Mouse (Mus musculus) thymus, adult 18-20 months (tissue): ENCODE measurements at regions not wholly inside any gene's neighbourhood (a gene's known extent, or its start where the extent isn't known, plus 50 kb on each side); places are given as distances from the start of the nearest gene placed in this dataset.

Source experiments
- DNase-seq, 2 experiments: peaks; one replicate each; pipeline ENCODE4 v3.0.0; 2022; ENCODE audit warnings: mixed read lengths in 2 of 2

DNA sequence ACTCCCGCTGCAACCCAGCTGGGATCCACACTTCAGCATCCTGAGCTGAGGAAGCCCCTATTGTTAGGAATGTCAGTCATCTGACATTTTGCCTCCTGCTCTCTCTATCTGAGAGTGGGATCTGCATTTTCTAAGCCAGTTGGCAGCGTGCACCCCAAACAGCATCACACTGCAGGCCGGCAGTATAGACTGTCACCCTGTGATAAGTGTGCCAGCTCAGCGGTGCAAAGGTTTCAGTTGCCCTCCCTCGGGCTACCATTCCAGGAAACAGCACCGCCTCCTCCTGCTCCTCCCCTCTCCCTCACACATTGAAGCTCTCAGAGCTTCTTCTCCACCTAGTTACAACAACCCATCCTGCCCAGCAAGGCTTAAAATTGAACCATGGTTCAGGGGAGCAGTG, 194.5 kb downstream of the Lmo4 start:
- DNase-seq, result no peak

DNA sequence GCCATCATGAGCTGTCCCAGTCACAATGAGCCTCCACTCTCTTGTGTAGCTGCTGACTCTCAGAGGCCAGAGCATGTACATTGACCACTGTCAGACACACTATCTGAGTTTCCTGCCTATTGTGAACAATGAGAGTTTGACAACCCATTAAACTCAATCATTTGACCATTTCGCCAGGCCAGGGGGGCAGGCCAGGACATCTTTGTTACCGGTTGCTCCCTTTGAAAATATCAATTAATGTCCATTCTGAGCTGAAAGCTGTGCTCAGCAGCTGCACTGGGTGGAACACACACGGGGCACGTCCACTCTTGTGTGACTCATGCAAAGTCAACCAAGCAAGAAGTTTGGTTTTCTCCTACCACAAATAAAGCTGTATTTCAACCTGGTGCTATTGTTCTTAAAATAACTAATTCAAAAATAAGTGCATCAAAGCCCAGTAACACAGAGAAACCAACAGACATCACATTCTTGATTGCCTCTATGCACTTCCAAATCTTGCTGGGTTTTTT, 197.9 kb downstream of the Lmo4 start:
- no peak for DNase-seq

DNA sequence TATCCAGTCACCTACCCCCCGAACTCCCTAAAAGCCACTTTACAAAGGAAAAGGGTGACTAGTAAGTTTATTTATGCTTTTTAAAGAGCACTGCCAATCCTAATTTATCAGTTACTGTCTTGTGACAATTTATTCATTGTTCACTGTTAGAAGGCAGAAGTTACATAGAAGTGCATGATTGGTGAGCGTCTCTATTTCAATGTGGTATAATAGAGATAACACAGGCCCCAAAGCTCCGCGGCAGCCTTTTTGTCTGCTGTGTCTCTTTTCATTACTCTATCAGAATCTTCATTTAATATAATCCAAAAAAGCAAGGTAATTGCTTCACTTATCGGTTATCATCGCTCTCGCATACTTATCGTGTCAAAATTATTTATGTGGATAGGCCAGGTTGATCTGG, 207.1 kb downstream of the Lmo4 start:
- DNase-seq, result no peak

DNA sequence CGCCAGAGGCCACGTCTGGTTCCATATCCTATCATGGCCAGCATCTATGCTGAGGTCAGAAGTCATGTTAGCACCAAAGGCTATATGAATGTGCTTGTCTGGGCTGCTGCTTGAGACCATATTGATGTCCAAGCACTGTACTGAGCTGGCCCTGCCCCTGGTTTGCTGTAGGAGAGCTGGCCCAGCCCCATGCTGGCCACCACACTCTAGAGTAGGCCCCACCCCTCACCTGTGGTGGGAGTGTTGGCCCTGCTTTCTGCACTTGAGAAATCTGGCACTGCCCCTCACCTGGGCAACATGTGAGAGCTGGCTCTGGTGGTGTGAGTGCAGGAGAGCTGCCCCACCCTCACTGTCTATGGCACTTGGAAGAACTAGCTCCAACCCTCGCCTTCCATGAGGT, 210.0 kb downstream of the Lmo4 start:
- no peak for DNase-seq

DNA sequence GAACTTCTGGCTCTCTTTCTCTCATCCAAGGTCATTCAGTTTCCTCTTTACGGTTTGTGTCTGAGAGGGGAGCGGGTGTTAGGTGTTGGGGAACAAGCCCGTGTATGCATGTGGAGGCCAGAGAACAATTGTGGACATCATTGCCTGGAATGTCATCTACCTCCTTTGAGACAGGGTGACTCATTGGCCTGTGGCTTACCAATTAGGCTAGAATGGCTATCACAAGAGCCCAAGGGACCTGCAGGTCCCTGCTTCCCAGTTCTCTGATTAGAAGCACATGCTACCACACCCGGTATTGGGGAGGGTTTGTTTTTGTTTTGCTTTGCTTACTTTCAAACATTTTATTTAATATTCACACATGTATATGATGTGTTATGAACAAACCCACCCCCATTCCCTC, 216.0 kb downstream of the Lmo4 start:
- DNase-seq, result no peak

DNA sequence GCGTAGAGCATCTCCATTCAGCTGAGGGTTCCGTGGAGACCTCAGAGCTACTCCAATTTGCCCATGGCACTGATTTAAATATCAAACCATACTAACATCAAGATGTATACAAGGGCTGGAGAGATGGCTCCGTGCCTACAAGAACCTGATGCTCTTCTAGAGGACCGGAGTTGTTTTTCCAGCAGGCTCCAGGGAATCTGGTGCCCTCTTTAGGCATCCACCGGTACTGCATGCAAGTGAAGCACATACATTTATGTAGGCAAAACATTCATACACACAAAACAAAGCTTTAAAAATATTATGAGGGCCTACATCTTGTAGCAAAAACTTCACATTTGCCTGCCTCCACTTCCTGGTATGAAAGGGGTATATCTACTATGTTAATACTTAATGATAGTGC, 217.0 kb downstream of the Lmo4 start:
- no peak for DNase-seq

DNA sequence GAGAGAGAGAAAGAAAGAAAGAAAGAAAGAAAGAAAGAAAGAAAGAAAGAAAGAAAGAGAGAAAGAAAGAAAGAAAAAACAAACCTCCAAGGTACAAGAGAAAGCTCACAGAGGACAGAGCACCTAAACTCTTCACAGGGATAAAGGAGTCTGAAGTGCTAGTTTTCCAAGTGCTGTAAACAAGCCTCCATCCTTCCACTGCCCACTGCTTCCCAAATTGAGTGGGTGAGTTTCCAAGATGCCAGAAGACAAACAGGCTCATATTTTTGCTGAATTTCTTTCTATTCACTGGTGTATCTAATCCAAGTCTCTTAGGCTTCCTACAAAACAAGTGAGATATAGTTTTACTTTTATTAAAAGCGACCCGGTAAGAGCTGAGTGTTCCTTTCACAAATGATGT, 218.2 kb downstream of the Lmo4 start:
- DNase-seq, result no peak

DNA sequence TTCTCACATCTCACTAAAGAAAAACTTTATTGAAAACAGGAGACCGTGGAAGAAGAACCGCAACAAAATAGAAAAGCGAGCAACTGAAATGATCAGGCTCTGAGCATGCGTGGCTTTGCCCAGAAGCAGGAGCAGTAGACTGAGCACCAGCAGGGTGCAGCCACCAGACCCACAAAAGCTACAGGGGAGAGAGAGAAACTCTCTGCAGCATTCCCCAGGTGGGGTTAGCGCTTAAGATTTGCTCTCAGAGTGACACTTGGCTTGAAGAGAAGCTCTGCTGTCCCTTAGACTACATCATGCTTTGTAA, 218.9 kb downstream of the Lmo4 start:
- DNase-seq, result no peak

DNA sequence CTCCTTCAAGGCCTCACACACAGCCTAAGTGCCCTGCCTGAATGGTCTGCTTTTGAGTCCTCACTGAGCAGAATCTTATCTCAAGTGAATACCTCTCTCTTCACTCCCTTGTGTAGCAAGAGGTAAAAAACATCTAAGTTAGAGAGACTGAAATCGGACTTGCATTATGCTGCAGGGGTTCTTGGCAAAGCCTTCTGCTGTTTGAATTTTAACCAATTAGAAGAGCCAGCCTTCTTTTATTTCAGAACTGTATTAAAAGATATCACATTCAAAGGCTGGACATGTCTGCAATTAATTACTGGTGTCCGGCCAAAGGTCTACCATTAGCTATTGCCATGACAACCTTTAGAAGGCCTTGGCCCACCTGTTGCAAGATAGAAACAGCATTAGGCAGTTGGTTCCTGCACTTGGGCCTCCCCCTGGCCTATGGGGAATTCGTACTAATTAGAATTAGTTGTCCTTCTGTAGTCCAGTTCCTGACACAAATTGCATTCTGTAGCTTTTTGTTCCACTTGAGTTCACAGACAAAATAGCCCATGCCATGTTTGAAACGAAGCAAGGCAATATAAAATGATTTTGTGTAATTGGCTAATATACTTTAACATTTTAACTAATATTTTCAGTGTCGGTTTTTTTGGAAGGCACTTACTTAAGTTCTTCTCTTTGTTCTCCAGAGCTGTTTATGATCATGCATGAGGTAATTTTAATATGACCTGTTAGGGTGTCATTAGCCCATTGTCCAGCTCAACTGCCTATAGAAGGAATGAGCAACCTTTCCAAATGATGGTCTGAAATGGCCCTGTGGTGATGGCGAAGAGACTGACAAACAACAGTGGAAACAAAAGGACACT, 219.4 kb downstream of the Lmo4 start:
- DNase-seq, result no peak

DNA sequence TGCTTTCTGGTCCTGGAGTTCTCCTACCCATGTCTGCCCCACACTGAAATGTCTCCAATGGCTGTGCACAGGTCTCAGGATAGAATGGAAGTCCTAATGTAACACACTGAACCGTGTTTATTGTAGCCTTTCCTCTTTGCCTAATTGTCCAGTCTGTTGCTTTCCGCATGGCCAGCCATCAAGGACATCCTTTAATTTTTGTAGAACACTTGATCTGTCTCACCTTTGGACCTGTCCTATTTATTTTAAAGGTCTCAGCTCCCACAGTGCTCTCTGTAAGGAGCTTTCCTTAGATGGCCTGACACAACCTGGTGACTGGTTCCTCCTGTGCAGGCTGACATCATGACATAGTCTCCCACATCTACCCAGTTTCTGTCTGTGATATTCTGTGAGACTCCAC, 226.3 kb downstream of the Lmo4 start:
- no peak for DNase-seq

DNA sequence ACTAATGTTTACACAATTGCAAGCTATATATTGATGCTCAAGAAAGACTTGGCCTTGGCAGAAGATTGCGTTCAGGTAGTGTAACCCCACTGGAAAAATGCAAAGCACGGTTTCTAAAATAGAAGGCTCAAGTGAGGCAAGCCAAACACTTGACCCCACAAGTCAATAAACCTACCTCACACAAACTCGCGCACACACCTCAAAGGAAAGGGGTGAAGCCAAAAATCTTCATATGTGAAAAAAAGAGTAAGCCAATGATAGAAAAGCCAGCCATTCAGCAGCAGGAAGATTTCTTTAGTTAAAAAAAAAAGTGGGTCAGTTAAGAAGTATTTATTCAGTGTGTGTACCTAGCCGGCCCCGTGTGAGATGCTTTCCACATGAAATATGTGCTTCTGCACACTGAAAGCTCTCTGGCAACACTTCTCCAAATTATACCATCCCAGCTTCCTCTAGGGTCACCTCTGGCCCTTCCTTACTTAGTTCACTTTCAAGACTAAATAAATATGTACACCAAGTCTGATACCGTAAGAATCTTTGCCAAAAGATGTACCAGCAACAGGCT, 227.1 kb downstream of the Lmo4 start:
- DNase-seq, result no peak

DNA sequence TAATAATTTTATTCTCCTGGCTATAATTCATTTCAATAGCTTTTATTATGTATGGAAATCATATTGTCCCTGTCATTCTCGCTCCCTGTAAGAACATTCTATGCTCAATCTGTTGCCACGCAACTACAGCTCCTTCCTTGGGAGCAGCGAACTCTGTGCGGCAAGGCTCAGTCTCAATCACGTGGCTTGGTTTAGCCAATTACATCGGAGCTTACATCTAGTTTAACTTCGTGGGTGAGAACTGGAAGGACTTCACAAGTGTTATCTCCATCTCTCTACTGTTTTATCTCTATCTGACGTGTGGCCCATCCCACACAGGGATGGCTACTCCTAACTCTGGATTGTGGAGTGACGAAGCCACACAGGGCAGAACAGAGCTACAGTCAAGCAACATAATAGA, 231.4 kb downstream of the Lmo4 start:
- no peak for DNase-seq

DNA sequence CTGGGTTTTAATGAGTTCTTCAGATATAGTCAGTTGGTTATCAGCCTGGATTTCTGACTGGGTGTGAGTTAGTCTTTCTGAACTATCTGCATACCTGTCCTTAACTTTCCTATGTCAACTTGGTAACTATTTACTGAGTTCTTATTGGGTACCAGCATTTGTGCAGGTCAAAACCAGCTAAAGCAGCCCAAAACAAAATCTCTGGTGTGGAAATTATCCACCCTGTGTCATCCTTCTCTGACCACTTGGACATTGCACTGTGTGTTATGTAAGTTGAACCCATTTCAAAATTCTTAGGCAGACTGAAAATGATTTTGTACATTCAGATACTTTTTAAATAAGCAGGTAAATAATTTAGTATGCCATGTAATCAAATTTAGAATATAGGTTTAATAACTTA, 232.7 kb downstream of the Lmo4 start:
- DNase-seq, result no peak

DNA sequence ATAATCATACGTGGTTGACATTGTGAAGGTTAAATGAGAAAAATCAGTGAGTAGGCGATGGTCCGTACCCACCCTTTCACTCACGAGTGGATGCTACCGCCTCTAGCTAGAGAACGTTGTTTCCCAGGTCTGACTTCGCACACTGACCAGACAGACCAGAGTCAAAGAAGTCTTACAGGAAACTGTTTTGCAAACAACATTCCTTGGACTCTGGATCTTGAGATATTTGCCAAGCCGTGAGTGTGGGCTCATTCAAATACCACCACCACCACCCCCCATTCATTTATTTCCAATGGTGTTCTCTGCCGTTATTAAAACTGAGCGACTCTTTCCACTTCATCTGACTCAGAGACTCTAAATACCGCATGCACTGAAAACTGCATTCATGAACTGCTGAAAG, 234.2 kb downstream of the Lmo4 start:
- no peak for DNase-seq

DNA sequence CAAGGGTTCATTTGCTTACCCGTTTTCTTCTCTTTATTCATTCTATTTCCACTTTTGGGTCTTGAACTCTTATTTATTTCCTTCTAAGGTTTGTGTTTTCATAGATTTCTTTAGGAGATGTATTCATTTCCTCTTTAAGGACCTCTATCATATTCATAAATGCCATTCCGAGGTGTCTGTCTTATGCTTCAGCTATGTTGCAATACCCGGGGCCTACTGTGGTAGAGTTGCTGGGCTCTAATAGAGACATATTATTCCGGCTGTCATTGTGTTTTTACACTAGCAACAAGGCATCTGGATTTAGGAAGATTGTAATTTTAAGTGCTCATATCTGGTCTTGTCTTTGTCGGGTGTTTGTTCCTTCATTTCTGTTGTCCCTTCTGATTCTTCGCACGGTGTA, 249.5 kb downstream of the Lmo4 start:
- no peak for DNase-seq

DNA sequence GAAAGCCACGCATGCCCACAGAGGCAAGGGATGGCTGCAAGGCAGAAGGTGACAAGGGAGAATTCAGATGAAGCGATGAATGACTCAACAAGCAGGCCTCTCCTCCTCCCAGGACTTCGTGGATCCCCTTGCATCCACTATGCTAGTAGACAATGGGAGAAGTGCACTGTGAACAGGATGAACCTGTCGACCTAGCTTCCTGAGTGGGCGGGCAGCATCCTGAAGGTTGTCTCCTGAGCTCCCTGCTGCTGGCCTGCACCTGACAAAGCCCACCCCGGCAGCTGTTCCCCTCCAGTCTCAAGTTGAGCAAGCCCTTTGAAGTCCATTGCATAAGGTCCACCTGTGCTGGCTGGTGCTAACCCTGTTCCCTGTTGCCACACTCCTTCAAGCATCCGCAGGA, 250.2 kb downstream of the Lmo4 start:
- no peak for DNase-seq

DNA sequence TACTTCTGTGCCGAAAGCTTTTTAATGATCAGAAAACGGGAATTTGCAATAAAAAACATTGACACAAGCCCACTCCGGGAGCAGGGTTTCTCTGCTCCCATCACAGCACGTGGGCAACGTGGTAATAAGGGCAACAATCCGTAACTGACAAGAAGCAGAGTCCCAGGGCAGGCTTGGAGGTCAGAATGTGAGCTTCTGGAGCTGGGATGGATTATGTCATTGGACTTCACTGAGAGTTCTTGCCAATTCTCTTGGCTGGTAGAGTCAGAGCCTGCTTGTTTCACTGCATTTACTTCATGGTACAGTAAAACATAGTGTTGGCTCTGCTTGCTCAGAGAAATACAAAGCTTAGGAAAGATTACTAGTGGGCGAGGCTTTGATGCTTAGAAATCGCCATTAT, 252.7 kb downstream of the Lmo4 start:
- no peak for DNase-seq

DNA sequence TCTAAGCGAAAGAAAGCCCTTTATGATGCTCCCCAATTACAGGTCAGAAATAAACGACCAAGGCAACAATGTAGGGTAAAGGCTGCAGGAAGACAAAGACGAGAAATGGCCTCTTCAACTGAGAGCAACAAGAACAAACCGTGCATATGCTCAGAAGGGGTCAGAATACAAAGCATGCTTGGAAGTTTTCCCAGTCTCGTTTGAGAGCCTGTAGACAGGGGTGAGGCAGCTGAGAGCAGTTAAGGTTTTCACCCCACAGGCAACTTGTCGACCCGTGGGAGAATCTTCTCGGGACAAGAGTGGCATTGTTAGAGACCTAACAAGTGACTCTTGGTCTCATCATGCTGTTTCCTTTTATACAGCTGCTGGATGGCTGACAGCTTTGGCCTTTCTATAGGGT, 255.4 kb downstream of the Lmo4 start:
- no peak for DNase-seq

DNA sequence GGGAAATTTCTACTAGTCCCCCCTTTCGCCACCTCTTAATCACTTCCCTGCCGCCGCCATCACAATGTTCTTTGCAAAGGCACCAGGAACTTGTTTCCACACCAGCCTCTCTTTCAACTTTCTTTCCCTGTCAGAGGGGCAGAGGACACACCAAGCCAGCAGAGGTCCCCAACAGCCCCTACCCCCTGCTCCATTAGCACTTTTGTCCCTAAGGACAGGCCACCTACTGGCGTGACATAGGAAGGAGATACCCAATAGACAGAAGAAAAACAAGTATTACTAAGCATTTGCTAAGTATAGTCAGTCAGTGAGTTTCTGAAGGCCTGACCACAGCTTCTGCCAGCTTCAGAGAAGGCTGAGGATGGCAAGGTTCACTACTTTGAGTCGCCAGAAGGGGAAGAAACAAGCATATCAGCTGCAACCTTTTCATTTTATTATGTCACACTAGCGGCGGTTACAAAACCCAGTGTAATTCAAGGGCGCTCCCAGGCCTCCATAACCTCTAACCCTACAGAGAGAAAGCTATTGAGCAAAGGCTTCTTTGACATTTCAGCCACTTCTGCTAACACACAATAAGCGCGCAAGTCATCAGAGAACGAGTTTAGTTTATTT, 255.9 kb downstream of the Lmo4 start:
- no peak for DNase-seq

DNA sequence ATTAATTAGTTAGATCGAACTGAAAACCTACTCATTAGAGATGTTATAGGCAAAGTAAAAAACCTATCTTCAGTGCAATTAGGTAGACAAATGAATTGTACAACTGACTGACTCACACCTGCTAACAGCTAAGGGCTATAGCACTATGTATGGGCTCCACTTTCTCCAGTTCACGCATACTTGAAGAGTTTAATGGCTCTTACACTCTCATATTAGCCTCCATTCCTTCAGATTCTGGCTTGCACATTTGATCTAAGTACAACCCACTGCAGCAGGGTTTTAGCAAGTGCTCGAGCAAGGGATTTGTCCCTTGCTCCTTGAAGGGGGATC, 257.1 kb downstream of the Lmo4 start:
- no peak for DNase-seq

DNA sequence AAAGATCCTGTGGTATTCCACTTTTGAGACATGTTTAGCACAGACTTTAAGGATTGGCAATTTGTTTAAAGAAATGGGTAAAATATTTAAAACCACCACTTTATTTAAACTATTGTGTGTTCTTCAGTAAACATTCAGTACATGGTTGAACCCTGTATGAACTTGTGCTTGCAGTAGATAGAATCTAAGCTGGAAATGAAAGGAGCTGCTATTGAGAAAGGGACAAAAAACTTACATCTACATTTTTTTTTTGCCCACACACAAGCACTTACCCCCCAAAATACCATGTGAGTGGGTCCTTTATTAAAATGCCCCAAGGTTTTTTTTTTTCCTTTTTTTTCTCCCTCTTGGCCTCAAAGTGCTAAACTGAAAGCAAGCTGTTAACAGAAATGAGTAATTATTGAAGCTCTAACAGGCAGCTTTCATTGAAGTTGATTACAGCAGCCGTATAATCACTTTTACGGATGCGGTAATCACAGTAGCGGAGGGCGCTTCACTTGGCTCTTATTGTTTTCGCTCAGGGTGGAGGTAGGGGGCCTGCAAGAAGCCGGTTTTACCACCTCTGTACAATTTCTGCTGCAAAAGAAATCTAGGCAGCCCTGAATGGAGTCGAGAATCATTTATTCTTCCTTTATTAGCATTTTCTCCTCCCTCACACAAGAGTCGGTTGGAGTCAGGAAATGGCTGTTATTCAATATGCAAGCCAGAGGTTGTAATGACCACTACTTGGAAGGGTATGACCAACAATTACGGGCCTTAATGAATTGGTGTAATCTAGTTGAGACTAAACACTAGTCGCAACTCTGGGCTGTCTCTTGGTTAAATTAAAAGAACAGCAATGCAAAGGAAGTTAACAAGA, 257.7 kb downstream of the Lmo4 start:
- no peak for DNase-seq

DNA sequence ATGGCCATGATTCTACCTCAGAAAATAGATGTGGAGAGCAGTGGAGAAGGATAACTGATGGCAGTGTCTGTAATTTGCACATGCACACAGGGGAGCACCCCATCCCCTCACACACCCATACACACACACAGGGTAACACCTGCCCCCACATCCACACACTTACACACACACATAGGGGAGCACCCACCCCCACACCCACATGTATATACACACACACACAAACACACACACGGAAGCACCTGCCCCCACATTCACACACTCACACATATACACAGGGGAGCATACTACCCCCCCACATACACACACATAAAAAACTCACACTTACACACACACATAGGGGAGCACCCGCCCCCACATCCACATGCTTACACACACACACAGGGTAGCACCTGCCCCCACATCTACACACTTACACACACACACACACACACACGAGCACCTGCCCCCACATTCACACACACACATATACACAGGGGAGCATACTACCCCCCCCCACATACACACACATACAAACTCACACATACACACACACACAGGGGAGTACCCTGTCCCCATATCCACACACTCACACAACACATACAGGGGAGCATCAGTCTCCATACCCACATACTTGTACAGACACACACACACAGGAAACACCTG, 265.8 kb downstream of the Lmo4 start:
- no peak for DNase-seq

DNA sequence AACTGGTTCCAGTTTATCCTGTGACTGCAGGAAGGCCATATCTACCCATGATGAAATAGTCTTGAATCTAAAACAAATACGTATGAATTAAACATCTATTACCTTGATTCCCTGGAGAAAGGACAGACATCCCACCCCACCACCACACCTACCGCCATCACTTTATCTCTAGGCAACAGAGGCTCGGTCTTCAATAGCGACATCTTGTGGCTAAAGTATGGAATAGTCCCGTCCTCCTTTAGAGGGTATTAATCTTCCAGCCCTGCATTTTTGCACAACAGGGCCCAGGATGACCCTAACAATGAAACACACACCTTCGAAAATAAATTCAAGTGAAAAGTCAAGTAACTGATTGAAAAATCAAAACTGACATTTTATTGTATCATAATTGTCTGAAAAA, 279.7 kb downstream of the Lmo4 start:
- no peak for DNase-seq
